Mouse (Mus musculus): ENCODE measurements around the gene Olfr346. TPM values are rescaled to one million over a fixed set of nuclear protein-coding genes. Genes with fewer than 3 reads are reported as not detected.

Gene Olfr346
- not detected in 2 replicates for polyA plus RNA-seq (2014; fragmentation: Nextera tagmentation; extraction: Ambion mirVana)

DNA sequence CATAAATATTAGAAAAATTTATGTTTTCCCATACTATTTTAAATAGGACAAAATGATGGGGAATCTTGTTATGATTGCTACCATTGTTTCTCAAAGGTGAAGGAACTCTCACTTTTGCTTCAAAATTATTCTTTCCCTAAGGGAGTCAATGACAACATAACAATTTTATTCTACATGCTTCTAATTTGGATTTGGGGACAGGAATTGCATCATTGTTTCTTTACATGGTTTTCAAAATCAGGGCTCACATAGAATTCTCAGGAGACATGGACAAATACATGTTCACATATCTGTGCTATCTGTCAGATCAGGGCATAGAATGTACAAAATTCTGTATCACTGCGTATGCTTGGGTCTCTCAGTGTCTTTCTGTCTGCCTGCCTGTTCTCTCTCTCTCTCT lies at the start of gene Olfr346:
TSS of gene Olfr346 (plus strand) at position 301 of the 400 bp plus-strand sequence.
- ATAC-seq (ENCODE audit: low FRiP score, low TSS enrichment), result no peak

DNA sequence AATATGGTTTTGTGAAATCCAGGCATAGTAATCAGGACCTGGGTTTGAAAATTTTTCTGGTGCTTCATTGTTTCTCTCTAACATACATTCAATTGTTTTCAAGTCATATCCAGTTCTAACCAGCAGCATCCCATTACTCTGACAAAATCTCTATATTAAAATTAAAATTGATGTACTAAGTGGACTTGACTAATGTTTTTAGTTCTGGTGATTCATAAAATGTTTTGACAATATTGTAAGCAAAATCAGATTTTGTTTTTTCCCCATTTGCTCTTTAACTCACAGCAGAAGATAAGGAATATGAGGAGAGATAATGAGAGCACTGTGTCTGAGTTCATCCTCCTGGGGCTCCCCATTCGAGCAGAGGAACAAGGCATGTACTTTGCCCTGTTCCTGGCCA lies 45.8 kb upstream of the Olfr346 start, which contains the start of gene Olfr345:
TSS of gene Olfr345 (plus strand) at position 301 of the 400 bp plus-strand sequence.
- H3K9me3 ChIP-seq (ENCODE audit: control insufficient read depth, low read length), result peaks cover 8% of the 10 kb centered on the region
- ATAC-seq (ENCODE audit: low FRiP score, low TSS enrichment), result no peak
- no peaks in the 10 kb centered on the region for H3K36me3 ChIP-seq (ENCODE audit: control insufficient read depth, insufficient read depth, low read length)
- no peak within 1 kb of the TSS for H3K4me2 ChIP-seq (ENCODE audit: low read length)
- WGBS, result 87% methylated on average over 1 of the region's 1 CpGs
- H3K9ac ChIP-seq (replicated peaks; ENCODE audit: low read length), result no peak within 1 kb of the TSS
- H3K4me3 ChIP-seq (replicated peaks; ENCODE audit: low read depth, low read length), result no peak within 1 kb of the TSS
- no peaks in the 10 kb centered on the region for H3K4me1 ChIP-seq (ENCODE audit: control insufficient read depth, insufficient read depth, low read length)
- H3K27ac ChIP-seq (replicated peaks; ENCODE audit: low read depth, low read length), result no peak within 1 kb of the TSS
- H3K27me3 ChIP-seq (ENCODE audit: control insufficient read depth, insufficient read depth, low read length), result no peaks in the 10 kb centered on the region
- DNase-seq, result no peak

More for the DNA sequence above, at the start of gene Olfr346:
- Histone ChIP-seq H3K9ac (replicated peaks; ENCODE audit: low read length) (no peak within 1 kb of the TSS), H3K27ac (replicated peaks; ENCODE audit: low read depth, low read length) (no peak within 1 kb of the TSS), H3K4me3 (replicated peaks; ENCODE audit: low read depth, low read length) (no peak within 1 kb of the TSS), H3K36me3 (ENCODE audit: control insufficient read depth, insufficient read depth, low read length) (no peaks in the 10 kb centered on the region), H3K4me1 (ENCODE audit: control insufficient read depth, insufficient read depth, low read length) (no peaks in the 10 kb centered on the region), H3K4me2 (ENCODE audit: low read length) (no peak within 1 kb of the TSS), H3K27me3 (ENCODE audit: control insufficient read depth, insufficient read depth, low read length) (no peaks in the 10 kb centered on the region), H3K9me3 (ENCODE audit: control insufficient read depth, low read length) (peaks cover 7% of the 10 kb centered on the region; the same call in 1 of the 2 replicates)
- 94% methylated on average over 1 of the region's 1 CpGs for WGBS
- no peak for DNase-seq

- Histone ChIP-seq H3K27me3 (ENCODE audit: control insufficient read depth, insufficient read depth, low read length) (no peaks in the 10 kb centered on the region), H3K4me3 (replicated peaks; ENCODE audit: low read depth, low read length) (no peak within 1 kb of the TSS), H3K9ac (replicated peaks; ENCODE audit: low read length) (no peak within 1 kb of the TSS), H3K27ac (replicated peaks; ENCODE audit: low read depth, low read length) (no peak within 1 kb of the TSS), H3K9me3 (ENCODE audit: control insufficient read depth, low read length) (peaks cover 16% of the 10 kb centered on the region), H3K4me2 (ENCODE audit: low read length) (no peak within 1 kb of the TSS), H3K36me3 (ENCODE audit: control insufficient read depth, insufficient read depth, low read length) (no peaks in the 10 kb centered on the region), H3K4me1 (ENCODE audit: control insufficient read depth, insufficient read depth, low read length) (no peaks in the 10 kb centered on the region)
- ATAC-seq (ENCODE audit: low FRiP score, low TSS enrichment), result no peak
- no peak for DNase-seq
Measured at GRCm38 (mm10) chr2:36731602-36732001, 46.0 kb downstream of the Olfr346 start, which contains the start of gene Olfr347. Gene Olfr347 (plus strand): TSS chr2:36731902.

- Histone ChIP-seq H3K4me3 (replicated peaks; ENCODE audit: low read depth, low read length) (no peak overlapping the region), H3K9ac (replicated peaks; ENCODE audit: low read length) (no peak overlapping the region), H3K4me1 (ENCODE audit: control insufficient read depth, insufficient read depth, low read length) (no peaks in the 10 kb centered on the region), H3K4me2 (ENCODE audit: low read length) (no peak overlapping the region), H3K9me3 (ENCODE audit: control insufficient read depth, low read length) (no peaks in the 10 kb centered on the region; the same call in 1 of the 2 replicates), H3K36me3 (ENCODE audit: control insufficient read depth, insufficient read depth, low read length) (no peaks in the 10 kb centered on the region), H3K27me3 (ENCODE audit: control insufficient read depth, insufficient read depth, low read length) (no peaks in the 10 kb centered on the region), H3K27ac (replicated peaks; ENCODE audit: low read depth, low read length) (no peak overlapping the region)
- no peak for DNase-seq
- 57% methylated on average over 3 of the region's 3 CpGs for WGBS
- ATAC-seq (ENCODE audit: low FRiP score, low TSS enrichment), result no peak
Measured at GRCm38 (mm10) chr2:36736226-36736625, 50.6 kb downstream of the Olfr346 start.

Other genes starting within 250 kb of the Olfr346 start
- not detected in 2 replicates for gene Olfr340, start 233.2 kb upstream of the Olfr346 start, polyA plus RNA-seq (2014; fragmentation: Nextera tagmentation; extraction: Ambion mirVana)
- not detected in 2 replicates for gene Olfr341, start 203.3 kb upstream of the Olfr346 start, polyA plus RNA-seq (2014; fragmentation: Nextera tagmentation; extraction: Ambion mirVana)
- not detected in 2 replicates for gene Olfr342, start 160.8 kb upstream of the Olfr346 start, polyA plus RNA-seq (2014; fragmentation: Nextera tagmentation; extraction: Ambion mirVana)
- gene Olfr344, start 119.1 kb upstream of the Olfr346 start, polyA plus RNA-seq (2014; fragmentation: Nextera tagmentation; extraction: Ambion mirVana), result not detected in 2 replicates
- not detected in 2 replicates for gene Olfr345, start 45.7 kb upstream of the Olfr346 start, polyA plus RNA-seq (2014; fragmentation: Nextera tagmentation; extraction: Ambion mirVana)
- gene Olfr347, start 46.1 kb downstream of the Olfr346 start, polyA plus RNA-seq (2014; fragmentation: Nextera tagmentation; extraction: Ambion mirVana), result not detected in 2 replicates
- gene Olfr348, start 98.5 kb downstream of the Olfr346 start, polyA plus RNA-seq (2014; fragmentation: Nextera tagmentation; extraction: Ambion mirVana), result not detected in 2 replicates
- not detected in 2 replicates for gene Olfr50, start 104.8 kb downstream of the Olfr346 start, polyA plus RNA-seq (2014; fragmentation: Nextera tagmentation; extraction: Ambion mirVana)
- gene Olfr3, start 131.2 kb downstream of the Olfr346 start, polyA plus RNA-seq (2014; fragmentation: Nextera tagmentation; extraction: Ambion mirVana), result not detected in 2 replicates
- not detected in 2 replicates for gene Olfr350, start 160.5 kb downstream of the Olfr346 start, polyA plus RNA-seq (2014; fragmentation: Nextera tagmentation; extraction: Ambion mirVana)
- not detected in 2 replicates for gene Olfr351, start 176.9 kb downstream of the Olfr346 start, polyA plus RNA-seq (2014; fragmentation: Nextera tagmentation; extraction: Ambion mirVana)
- gene Olfr352, start 182.7 kb downstream of the Olfr346 start, polyA plus RNA-seq (2014; fragmentation: Nextera tagmentation; extraction: Ambion mirVana), result not detected in 2 replicates
- not detected in 2 replicates for gene Olfr353, start 207.1 kb downstream of the Olfr346 start, polyA plus RNA-seq (2014; fragmentation: Nextera tagmentation; extraction: Ambion mirVana)
- gene Olfr354, start 219.9 kb downstream of the Olfr346 start, polyA plus RNA-seq (2014; fragmentation: Nextera tagmentation; extraction: Ambion mirVana), result not detected in 2 replicates
- gene Olfr355, start 243.1 kb downstream of the Olfr346 start, polyA plus RNA-seq (2014; fragmentation: Nextera tagmentation; extraction: Ambion mirVana), result not detected in 2 replicates